Mouse (Mus musculus): Measurements from ENCODE around the gene Olig2. TPM values are rescaled to one million over a fixed set of nuclear protein-coding genes. Genes with fewer than 3 reads are reported as not detected.
A peak's percentile ranks its signal among the peaks of the same experiment; 100 is the strongest.

The Olig2 gene
- total RNA-seq (2021): 10 to 100 TPM; 37.2 to 38.6 TPM

DNA sequence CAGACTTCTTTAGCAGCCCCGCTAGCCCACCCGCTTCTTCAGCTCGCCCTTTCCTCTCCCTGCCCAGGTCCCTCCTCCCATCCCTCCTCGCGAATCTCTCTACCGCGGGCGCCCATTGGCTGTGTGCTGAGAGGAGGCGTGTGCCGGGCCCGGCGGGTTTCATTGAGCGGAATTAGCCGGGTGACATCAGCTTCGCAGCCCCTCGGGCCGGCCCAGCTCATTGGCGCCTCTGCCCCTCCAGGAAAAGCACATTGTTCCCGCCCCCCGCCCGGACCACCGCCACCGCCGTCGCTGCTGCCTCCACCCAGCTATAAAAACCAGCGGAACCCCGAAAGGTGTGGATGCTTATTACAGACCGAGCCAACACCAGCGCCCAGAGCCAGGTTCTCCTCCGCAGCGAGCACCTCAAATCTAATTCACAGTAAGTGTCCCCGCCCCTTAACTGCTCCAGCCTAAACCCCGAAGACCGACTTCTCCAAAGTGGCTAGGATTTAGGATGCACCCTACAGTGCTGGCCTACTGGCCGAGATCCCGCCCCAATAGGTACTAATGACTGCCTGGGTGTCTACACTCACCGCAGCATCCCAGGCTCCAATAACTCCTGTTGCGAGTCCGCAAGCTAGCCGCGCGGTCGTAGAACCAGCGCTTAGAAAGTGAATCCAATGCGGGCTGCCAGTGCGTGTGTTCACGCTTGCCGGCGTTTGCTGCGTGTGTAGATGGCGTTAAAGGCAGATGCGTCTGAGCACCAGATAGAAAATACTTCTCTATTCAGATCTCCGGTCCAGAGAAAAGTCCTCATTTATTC lies at the start of gene Olig2:
TSS of gene Olig2 (plus strand) at position 225 of the 805 bp plus-strand sequence.
- DNase-seq (ENCODE audit: extremely low spot score in 1 of 2, low spot score in 1 of 2): no peak

DNA sequence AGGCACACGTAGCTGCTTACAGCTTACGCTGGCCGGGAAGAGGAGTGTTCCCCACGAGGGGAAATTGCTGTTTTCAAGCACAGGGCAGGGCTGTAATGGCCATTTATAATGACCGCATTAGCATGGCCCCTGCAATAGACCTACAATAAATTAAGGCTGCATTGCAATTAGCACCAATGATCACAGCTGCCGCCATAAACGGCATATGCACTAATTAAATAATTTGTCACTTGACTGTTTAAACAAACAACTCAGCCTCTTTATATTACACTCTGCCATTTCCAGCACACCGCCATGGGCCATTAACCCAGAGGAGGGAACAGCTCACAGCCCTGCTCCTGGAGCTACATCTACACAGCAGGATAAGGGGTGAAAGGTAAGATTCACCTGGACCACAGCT lies 49.4 kb upstream of the Olig2 start:
- no peak for DNase-seq (ENCODE audit: extremely low spot score in 1 of 2, low spot score in 1 of 2)

DNA sequence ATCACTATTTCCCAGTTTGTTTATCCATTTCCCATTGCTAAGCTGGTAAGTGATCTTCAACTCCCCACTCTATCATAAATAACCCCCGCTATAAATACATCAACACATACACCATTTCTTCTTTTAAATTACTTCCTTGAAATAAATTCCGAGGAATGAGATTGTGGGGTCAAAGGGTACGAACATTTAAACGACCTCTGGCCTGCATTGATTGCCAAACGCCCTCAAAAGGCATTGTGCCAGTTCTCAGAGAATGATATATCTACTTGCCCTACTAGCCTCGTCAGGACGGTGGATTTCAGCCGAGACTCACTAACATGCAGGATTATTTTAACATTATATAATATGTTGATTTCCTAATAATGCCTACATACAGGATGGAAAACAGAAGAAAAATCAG lies 38.2 kb upstream of the Olig2 start:
- no peak for DNase-seq (ENCODE audit: extremely low spot score in 1 of 2, low spot score in 1 of 2)

DNA sequence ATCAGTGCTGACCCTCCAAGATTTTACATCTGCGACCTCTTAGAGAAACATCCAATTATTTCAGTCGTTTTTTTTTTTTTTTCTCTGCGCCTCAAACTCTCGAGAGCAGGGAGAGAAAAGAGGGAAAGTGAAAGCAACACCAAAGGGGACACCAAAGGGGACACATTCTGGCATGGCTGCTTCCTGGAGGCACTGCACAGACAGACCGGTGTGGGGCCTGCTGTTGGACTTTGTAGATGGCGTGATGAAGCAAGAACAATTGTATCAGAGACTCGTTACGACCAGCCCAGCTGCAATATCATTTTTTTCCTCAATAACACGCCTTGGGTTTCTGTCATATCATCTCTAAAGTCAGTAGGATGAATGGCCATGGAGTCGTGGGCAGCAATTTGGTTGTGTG lies 37.6 kb upstream of the Olig2 start:
- no peak for DNase-seq (ENCODE audit: extremely low spot score in 1 of 2, low spot score in 1 of 2)

DNA sequence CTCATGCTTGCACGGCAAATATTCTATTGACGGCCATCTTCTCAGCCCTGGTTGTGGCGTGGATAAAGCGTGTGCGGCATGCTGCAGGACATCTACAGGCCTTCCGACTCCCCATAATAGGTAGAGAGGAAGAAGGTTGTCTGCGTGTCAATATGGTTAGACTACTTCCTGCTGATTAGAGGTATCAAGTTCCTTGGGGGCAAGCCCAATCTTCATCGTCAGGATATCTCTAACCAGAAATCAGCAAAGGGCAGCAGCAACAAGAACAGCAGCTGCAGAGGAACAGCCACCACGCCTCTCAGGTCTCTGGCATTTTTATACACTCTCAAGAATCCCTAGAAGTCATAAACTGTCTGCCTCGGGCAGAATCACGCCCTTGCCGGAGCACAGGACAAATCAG lies 37.0 kb upstream of the Olig2 start:
- no peak for DNase-seq (ENCODE audit: extremely low spot score in 1 of 2, low spot score in 1 of 2)

DNA sequence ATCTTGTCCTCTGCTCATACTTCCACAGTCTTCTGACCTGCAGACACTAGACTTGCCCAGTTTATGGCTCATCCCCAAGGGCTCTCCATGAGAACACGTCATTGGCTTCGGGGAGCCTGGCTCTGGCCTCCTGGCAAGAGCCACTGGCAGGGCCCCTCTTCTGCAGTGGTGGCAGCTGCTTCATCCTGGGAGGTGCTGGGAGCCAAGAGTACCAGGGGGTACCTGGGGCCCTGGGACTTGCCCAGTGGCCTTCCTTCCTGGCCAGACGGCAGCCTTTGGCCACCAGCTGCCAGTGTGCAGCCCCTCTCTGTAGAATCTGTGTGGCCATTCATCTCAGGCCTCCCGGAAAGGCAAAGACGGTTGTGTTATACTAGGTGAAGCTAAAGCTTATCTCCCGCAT lies 34.0 kb upstream of the Olig2 start:
- no peak for DNase-seq (ENCODE audit: extremely low spot score in 1 of 2, low spot score in 1 of 2)

DNA sequence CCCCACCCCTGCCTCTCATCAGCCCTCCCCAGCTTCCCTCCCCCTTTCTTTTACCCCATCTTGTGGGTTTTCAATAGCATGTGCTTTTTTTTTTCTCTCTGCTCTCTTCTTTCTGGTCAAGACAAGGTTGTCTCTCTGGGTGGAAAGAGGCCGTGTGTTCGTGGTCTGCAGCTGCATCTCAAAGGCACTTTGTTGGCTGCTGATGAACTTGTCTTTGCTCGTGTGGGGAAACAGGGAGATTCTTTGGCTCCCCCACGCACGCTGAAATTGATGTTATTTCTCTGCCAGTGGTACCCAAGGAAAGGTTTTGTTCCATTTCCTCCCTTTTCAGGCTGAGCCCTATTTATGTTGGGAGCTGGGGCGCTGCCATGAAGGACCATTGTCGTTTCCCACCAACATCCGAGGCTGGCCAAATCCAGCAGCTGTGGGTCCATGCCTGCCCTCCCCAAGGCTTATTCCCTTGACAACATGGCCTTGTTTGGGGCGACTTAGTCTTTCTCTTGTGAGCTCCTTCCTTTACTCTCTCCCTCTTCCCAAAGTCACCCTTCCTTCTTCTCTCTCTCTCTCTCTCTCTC lies 33.5 kb upstream of the Olig2 start:
- peak in 1 of 2 experiments; percentile 21 for DNase-seq (ENCODE audit: extremely low spot score in 1 of 2, low spot score in 1 of 2)

DNA sequence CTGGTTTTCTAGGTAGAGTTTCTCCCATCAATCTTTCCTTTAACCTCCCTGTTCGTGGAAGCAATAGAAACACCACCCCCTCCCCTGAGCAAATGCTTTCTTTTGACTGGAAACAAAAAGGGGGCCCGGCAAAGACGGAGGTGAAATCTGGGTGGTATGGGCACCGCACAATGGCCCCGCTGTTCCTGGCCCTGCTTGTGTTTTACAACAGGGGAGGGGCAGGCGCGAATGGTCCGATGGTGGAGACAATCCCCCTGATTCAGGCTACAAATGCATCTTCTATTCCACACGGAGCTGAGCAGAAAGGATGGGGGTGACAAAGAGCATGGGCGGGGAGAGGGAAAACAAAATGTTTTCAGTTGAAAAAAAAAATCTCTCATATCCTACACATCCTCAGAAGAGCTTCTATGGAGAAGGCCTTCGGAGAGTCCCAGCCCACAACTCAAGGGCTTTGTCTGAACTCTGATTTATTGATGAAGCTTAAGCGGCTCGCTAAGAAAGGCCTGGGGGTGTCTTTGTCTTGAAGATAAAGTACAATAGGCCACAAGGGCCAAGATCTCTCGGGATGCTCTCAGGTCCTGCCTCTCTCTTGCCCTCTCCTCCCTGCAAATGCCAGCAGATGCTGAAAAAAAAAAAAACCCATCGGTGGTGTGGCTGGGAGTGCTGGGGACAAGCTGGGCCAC lies 32.4 kb upstream of the Olig2 start:
- DNase-seq (ENCODE audit: extremely low spot score in 1 of 2, low spot score in 1 of 2): no peak

DNA sequence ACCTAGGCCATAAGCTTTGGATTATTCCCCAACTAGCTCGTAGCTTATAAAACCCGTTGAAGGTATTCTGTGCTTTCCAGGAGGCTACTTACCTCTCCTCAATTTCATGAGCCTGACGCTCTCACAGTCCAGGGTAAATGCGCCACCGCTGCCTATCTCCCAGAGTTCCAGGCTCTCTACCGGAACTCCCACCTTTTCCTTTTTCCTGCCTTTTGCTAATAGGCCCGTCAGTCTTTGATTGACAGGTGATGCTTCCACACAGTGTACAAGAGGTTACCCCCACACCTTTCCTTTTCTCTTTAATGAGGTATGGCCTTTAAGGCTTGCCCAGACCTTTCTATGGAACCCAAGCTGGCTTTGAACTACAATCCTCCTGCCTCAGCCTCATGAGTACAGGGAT lies 25.4 kb upstream of the Olig2 start:
- no peak for DNase-seq (ENCODE audit: extremely low spot score in 1 of 2, low spot score in 1 of 2)

DNA sequence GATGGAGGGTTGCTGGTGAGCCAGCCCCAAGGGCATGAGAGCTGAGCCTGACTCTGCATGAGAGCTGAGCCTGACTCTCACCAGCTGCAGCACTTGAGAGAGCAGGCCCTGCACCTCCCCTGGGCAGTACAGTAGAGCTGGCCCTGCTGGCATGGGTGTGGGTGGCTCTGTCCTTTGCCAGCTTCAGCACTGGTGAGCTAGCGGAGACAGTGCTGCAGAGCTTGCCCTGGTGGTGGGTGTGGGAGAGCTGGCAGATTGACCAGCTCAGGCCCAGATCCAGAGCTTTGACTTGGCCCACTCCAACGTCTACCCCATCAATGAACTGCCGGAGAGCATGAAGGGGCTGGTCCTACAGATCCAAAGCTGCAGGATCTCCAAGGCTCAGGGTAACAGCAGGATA lies 22.3 kb upstream of the Olig2 start:
- no peak for DNase-seq (ENCODE audit: extremely low spot score in 1 of 2, low spot score in 1 of 2)

DNA sequence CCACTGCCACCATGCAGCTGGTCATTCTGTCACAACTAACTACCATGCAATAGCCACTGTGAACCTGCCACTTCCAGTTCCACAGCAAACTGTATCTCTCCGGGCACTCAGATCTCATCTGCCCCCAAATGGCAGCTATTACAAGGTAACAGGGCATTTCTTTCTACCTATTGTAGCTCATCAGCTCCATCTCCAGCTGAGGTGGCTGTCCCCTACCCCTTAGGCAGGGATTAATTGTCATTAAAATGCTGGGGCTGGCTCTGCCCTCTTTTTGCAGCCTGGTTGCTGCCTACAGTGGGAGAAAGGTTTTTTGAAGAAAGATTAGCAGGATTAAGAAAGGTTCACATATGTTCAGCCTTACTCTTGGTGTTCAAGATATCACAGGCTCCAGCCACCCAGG lies 18.9 kb upstream of the Olig2 start:
- no peak for DNase-seq (ENCODE audit: extremely low spot score in 1 of 2, low spot score in 1 of 2)

DNA sequence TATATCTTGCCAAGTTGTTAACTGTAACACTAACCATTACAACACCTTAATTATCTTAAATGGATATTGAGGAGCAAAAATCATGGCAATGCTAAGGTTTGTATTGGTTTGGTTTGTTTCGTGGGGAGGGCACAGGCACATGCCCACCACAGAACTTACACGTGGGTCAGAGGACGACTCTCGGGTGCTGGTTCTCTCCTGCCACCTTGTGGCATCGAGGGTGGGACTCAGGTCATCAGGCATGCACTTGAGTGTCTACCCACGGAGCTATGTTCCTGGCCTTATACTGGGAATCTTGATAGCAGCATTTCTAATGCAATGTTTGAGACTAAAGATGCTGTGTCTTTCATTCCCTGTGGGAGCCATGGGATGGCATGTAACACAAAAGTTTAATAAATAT lies 8.2 kb upstream of the Olig2 start:
- no peak for DNase-seq (ENCODE audit: extremely low spot score in 1 of 2, low spot score in 1 of 2)

DNA sequence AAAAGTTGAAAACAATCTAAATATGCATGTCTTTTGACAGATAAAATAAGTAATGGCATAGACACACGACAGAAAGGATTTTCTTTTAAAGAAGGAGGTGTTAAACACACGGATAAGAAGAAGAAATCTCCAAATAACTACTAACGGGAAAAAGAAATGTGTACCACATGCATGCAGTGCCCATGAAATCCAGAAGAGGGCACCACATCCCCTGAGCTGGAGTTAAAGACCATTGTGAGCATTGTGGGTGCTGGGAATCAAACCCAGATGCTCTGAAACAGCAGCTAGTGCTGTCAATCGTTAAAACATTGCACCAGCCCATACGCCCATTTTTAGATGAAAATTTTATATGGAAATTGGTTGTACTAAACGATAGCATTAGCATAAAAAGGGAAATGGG lies 7.3 kb upstream of the Olig2 start:
- DNase-seq (ENCODE audit: extremely low spot score in 1 of 2, low spot score in 1 of 2): no peak

DNA sequence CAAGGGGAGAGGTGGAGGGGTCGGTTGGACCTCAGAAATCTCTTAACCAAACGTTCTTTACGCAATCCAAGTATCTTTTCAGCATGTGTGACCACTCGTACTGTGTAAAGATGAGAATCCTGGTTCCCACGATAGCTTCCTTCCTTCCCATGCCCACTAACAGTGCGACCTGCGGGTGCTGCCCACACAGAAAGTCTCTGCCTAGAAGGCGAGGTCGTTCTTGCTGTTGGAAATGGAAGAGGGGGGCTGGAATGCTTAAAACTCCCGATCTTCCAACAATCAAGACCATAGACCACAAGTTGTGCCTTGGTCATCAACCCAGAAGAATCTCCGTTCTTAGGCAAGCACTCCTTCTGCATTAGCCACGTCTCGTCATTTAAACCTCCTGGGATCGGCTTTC lies 6.0 kb upstream of the Olig2 start:
- no peak for DNase-seq (ENCODE audit: extremely low spot score in 1 of 2, low spot score in 1 of 2)

DNA sequence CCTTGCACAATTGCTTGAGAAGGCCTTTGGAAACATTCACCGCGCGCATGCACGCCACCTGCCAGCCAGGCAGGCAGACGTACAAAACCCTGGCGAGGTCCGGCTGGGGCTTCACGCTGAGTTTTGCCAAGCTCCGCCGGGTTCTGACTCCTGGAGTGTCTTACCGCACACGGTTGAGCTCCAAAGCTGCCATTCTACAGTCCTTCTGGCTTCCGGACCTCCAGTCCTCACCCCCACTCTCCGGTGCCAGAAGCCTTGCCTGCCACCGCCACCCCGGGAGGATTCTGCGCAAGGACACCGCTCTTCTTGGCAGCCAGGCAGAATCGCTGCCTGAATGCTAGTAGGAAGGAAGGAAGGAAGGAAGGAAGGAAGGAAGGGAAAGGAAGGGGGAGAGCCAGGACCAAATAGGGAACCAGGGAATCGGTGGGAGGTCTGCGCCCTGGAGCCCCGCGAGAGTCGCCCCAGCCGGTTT lies 3.0 kb upstream of the Olig2 start:
- DNase-seq (ENCODE audit: extremely low spot score in 1 of 2, low spot score in 1 of 2): no peak

DNA sequence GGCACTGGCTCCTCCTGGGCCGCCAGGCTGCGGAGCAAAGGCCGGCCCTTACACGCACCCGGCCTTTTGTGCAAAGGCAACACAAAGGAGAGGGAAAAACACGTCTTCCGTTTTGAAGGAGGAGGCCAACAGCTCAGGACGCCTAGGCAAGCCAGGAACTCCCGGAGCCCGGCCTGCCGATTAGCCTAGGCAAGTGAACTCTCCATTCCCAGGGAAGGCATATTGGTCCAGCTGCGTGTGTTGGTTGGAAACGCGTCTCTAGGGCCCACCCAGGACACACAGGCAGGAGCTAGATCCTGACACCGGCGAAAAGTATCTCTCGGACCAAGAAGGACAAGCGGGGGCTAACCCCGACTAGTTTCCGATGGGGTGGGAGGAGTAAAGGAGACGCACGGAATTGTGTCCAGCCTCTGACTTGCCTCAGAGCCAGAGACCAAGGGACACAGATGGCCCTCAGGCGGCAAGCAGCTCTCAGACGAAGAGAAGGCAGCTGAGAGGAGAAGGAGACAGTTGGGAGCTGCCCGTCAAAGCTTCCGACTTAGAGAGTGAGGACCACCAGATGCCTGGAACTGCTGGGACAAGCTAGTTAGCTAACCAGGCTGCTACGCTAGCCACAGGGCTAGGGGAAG lies 2.5 kb upstream of the Olig2 start:
- no peak for DNase-seq (ENCODE audit: extremely low spot score in 1 of 2, low spot score in 1 of 2)

DNA sequence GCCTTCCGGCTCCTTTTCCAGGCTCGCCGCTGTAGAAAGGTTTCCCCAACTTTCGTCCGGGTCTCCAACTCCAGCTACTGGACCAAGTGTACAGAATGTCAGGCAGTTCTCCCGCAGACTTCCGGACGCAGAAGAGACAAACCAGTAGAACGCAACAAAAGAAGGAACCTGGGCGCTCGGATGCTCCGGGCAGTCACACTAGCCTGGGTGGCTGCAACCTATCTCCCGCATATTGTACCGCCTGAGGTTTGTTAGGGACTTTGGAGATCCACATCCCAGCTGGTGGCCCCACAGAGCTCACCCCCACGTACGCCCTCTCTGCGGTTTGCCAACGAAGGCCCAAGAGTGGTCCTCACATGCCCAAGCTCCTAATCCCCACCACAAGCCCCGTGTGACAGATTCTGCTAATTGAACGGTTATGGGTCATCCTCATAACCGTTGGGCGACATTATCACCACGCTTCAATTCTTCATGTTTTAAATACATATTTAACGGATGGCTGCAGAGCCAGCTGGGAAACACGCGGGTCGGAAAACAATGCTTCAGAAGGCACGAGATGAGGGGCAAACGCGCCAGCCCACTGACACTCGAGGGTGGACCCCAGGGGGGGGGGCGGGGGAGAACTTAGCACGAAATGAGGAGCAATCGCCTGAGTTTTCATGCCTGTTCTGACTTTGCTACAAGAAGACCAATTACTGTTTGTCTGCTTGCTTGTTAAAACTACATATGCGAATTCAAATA lies 1.8 kb upstream of the Olig2 start:
- DNase-seq (ENCODE audit: extremely low spot score in 1 of 2, low spot score in 1 of 2): no peak

DNA sequence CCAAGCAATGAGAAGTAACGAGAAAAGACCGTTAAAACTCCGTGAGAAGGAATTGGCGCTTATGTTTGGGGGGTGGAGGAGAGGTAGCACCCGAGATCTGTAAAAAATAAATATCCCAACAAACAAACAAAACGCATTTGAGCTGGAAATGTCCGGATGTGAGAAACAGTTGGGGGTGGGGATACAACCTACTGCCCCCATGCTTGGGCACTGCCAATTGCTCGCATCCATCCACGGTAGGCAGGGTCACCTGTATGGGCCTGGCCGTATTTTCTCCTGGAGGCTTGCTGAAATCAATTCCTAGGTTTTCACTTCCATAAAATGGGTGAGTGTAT lies 1.2 kb upstream of the Olig2 start:
- DNase-seq (ENCODE audit: extremely low spot score in 1 of 2, low spot score in 1 of 2): no peak

DNA sequence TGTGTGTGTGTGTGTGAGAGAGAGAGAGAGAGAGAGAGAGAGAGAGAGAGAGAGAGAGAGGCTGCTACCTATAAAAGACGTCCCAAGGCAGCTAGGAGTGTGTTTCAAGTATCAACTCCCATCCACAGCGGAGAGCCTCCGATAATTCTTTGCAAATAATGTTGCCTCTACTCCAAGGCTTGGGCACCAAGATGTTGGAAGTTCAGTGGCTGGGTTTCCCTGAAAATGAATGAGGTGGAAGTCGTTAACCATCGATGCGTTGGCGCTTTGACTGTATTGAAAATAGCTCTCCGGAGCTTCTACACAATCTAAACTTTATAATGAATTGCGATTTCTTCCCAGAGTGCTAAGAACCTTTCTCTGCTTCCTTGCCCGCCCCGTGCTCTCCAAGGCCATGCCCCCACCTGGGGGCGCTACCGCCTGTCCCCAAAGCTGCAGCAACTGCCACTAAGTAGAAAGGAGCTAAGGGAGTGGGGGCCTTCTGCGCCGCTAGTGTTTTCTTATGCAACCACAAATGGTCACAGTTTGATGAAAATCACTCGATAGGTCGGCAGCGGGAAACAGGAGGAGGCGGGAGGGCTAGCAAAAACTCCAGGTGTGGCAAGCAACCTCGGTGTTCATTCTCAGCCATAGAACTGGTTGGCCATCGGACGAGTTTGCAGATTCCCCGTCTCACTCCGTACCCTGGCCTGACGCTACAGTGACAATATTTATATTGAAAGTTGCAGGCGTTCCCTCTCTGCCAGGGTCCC lies 600 bp upstream of the Olig2 start:
- no peak for DNase-seq (ENCODE audit: extremely low spot score in 1 of 2, low spot score in 1 of 2)
